Mouse (Mus musculus): ENCODE measurements around the gene AA467197. TPM values are rescaled to one million over a fixed set of nuclear protein-coding genes. Genes with fewer than 3 reads are reported as not detected.

Gene AA467197
- 0.32 and 0.33 TPM in 2 replicates for polyA plus RNA-seq (2012; rRNA removed; ENCODE audit: low replicate concordance)

GRCm38 (mm10) chr2:122636686-122637085 lies at the start of gene AA467197:
Gene AA467197 (plus strand): TSS chr2:122636986.

GRCm38 (mm10) chr2:122610746-122611653 lies 25.8 kb upstream of the AA467197 start, which contains the start of gene Gatm:
Gene Gatm (minus strand): TSS chr2:122611303.

Other genes with a start within 250 kb of the AA467197 start
- gene Slc28a2, start 210.5 kb upstream of the AA467197 start, polyA plus RNA-seq (2012; rRNA removed; ENCODE audit: low replicate concordance): 13.1 and 28.3 TPM in 2 replicates
- 2.0 and 3.1 TPM in 2 replicates for gene Gm14085, start 152.0 kb upstream of the AA467197 start, polyA plus RNA-seq (2012; rRNA removed; ENCODE audit: low replicate concordance)
- gene Gatm, start 25.7 kb upstream of the AA467197 start, polyA plus RNA-seq (2012; rRNA removed; ENCODE audit: low replicate concordance): 10.6 and 15.1 TPM in 2 replicates
- gene Slc30a4, start 65.7 kb downstream of the AA467197 start, polyA plus RNA-seq (2012; rRNA removed; ENCODE audit: low replicate concordance): 4.0 and 9.2 TPM in 2 replicates
- gene Bloc1s6, start 101.5 kb downstream of the AA467197 start, polyA plus RNA-seq (2012; rRNA removed; ENCODE audit: low replicate concordance): 34.8 and 43.9 TPM in 2 replicates
- gene Sqor, start 128.3 kb downstream of the AA467197 start, polyA plus RNA-seq (2012; rRNA removed; ENCODE audit: low replicate concordance): 48.6 and 49.8 TPM in 2 replicates

All from mammary gland, adult 2 months (tissue).